Mouse (Mus musculus) G1E (cell line): ENCODE results near the gene Kcnk3. TPM values are rescaled to one million over a fixed set of nuclear protein-coding genes. Genes with fewer than 3 reads are reported as not detected.

ENCODE experiments used
- ATAC-seq: 2 replicates; pipeline ENCODE4 v1.8.0; 2016; ENCODE audit warnings: mild to moderate bottlenecking; ENCODE audit not compliant: insufficient number of reproducible peaks, poor library complexity, low FRiP score, severe bottlenecking; ENCODE audit errors: extremely low read depth
- DNase-seq: peaks from one replicate; pipeline ENCODE4 v3.0.0; 2012; ENCODE audit warnings: low spot score
- H3K27me3 ChIP-seq: 2 replicates; pipeline ENCODE4 v1.6.1; 2012; ENCODE audit warnings: mild to moderate bottlenecking, low read length, inconsistent platforms; ENCODE audit not compliant: insufficient read depth
- H3K36me3 ChIP-seq: replicated peaks from 2 replicates; pipeline ENCODE3; 2012; ENCODE audit warnings: mild to moderate bottlenecking, inconsistent platforms
- H3K4me1 ChIP-seq: 2 replicates; pipeline ENCODE4 v1.6.1; 2012; ENCODE audit warnings: low read depth, low read length, inconsistent platforms, mixed read lengths; ENCODE audit not compliant: insufficient read depth
- H3K4me3 ChIP-seq: 2 replicates; pipeline ENCODE4 v1.5.1; 2012; ENCODE audit warnings: low read depth, mild to moderate bottlenecking, inconsistent platforms, low read length, moderate library complexity, mixed read lengths
- H3K9me3 ChIP-seq: replicated peaks from 2 replicates; pipeline ENCODE4 v1.6.1; 2012; ENCODE audit warnings: inconsistent platforms
- CTCF ChIP-seq: IDR thresholded peaks from 2 replicates; pipeline ENCODE4 v1.5.1; 2012; ENCODE audit warnings: low read depth, low read length, inconsistent platforms, mixed read lengths
- GATA1 ChIP-seq: IDR thresholded peaks from 2 replicates; pipeline ENCODE4 v1.6.1; 2012; ENCODE audit warnings: borderline replicate concordance, low read length, inconsistent platforms, mixed read lengths
- GATA2 ChIP-seq: IDR thresholded peaks from 2 replicates; pipeline ENCODE4 v1.6.1; 2012; ENCODE audit warnings: low read depth, low read length, inconsistent platforms, borderline replicate concordance
- POLR2AphosphoS5 ChIP-seq: IDR thresholded peaks from 2 replicates; pipeline ENCODE4 v1.6.1; 2012; ENCODE audit warnings: low read depth, low read length, inconsistent platforms; ENCODE audit not compliant: insufficient replicate concordance
- TAL1 ChIP-seq: conservative IDR thresholded peaks from 2 replicates; pipeline ENCODE4 v1.6.1; 2012; ENCODE audit warnings: low read depth, low read length, inconsistent platforms, mixed read lengths
- polyA plus RNA-seq: library from polyadenylated mRNA; stranded (reverse); fragments of >175 nt; gene quantifications from 2 replicates; pipeline ENCODE4 v1.2.3, GENCODE M21; 2012
- total RNA-seq, 2 experiments: library from RNA; stranded (forward) in 1 of 2; stranded (reverse) in 1 of 2; fragments of 200-1000 nt in 1 of 2; fragments of >200 nt in 1 of 2; fragmentation: Nextera tagmentation in 1 of 2; gene quantifications; 2 replicates each; pipeline ENCODE4 v1.2.3; 2014 to 2017

Kcnk3 gene
- total and polyA plus RNA-seq, 3 experiments, result 0.16 TPM; not detected in 2

GRCm38 (mm10) chr5:30553936-30554335 lies 34.0 kb upstream of the Kcnk3 start:
- H3K36me3 ChIP-seq, result no peaks in the 10 kb centered on the region
- TF ChIP-seq POLR2AphosphoS5 (no peak), GATA1 (no peak), CTCF (no peak), GATA2 (no peak), TAL1 (no peak)
- ATAC-seq (no peak), DNase-seq (no peak)
- no peaks in the 10 kb centered on the region for H3K9me3 ChIP-seq
- H3K4me1 ChIP-seq, result no peaks in the 10 kb centered on the region
- no peak overlapping the region for H3K4me3 ChIP-seq
- peaks cover 2% of the 10 kb centered on the region; the same call in 1 of the 2 replicates for H3K27me3 ChIP-seq

GRCm38 (mm10) chr5:30554981-30555380 lies 33.0 kb upstream of the Kcnk3 start:
- no peak for TF ChIP-seq GATA2
- no peak for TF ChIP-seq POLR2AphosphoS5
- no peak for TF ChIP-seq GATA1
- no peak for TF ChIP-seq CTCF
- no peak for TF ChIP-seq TAL1
- Histone ChIP-seq H3K4me1 (no peaks in the 10 kb centered on the region), H3K9me3 (no peaks in the 10 kb centered on the region), H3K4me3 (no peak overlapping the region), H3K27me3 (peaks cover 2% of the 10 kb centered on the region), H3K36me3 (no peaks in the 10 kb centered on the region)
- no peak for ATAC-seq
- DNase-seq, result no peak

GRCm38 (mm10) chr5:30556284-30556683 lies 31.7 kb upstream of the Kcnk3 start:
- TF ChIP-seq TAL1 (no peak), GATA1 (no peak), GATA2 (no peak), CTCF (no peak), POLR2AphosphoS5 (no peak)
- Histone ChIP-seq H3K36me3 (no peaks in the 10 kb centered on the region), H3K9me3 (no peaks in the 10 kb centered on the region), H3K27me3 (peaks cover under 1% of the 10 kb centered on the region), H3K4me1 (no peaks in the 10 kb centered on the region), H3K4me3 (no peak overlapping the region)
- ATAC-seq (no peak), DNase-seq (no peak)

- ATAC-seq (no peak), DNase-seq (no peak)
- no peaks in the 10 kb centered on the region for H3K9me3 ChIP-seq
- H3K4me3 ChIP-seq, result no peak overlapping the region
- TF ChIP-seq GATA2 (no peak), TAL1 (no peak), GATA1 (no peak), CTCF (no peak), POLR2AphosphoS5 (no peak)
- H3K4me1 ChIP-seq, result no peaks in the 10 kb centered on the region
- H3K27me3 ChIP-seq, result peaks cover 3% of the 10 kb centered on the region; the same call in 1 of the 2 replicates
- no peaks in the 10 kb centered on the region for H3K36me3 ChIP-seq
Observed at GRCm38 (mm10) chr5:30559421-30559820, 28.5 kb upstream of the Kcnk3 start.

- H3K9me3 ChIP-seq, result no peaks in the 10 kb centered on the region
- H3K27me3 ChIP-seq, result peaks cover 3% of the 10 kb centered on the region; the same call in 1 of the 2 replicates
- H3K36me3 ChIP-seq, result no peaks in the 10 kb centered on the region
- no peaks in the 10 kb centered on the region for H3K4me1 ChIP-seq
- DNase-seq (no peak), ATAC-seq (no peak)
- no peak overlapping the region for H3K4me3 ChIP-seq
- TF ChIP-seq GATA2, result no peak
- no peak for TF ChIP-seq GATA1
- no peak for TF ChIP-seq CTCF
- no peak for TF ChIP-seq POLR2AphosphoS5
- no peak for TF ChIP-seq TAL1
Observed at GRCm38 (mm10) chr5:30559986-30560493, 27.9 kb upstream of the Kcnk3 start.

- Histone ChIP-seq H3K27me3 (peaks cover 2% of the 10 kb centered on the region; the same call in 1 of the 2 replicates), H3K4me3 (no peak overlapping the region), H3K4me1 (no peaks in the 10 kb centered on the region), H3K9me3 (no peaks in the 10 kb centered on the region), H3K36me3 (no peaks in the 10 kb centered on the region)
- DNase-seq (no peak), ATAC-seq (no peak)
- TF ChIP-seq GATA2, result no peak
- TF ChIP-seq POLR2AphosphoS5, result no peak
- no peak for TF ChIP-seq GATA1
- no peak for TF ChIP-seq TAL1
- TF ChIP-seq CTCF, result no peak
Observed at GRCm38 (mm10) chr5:30568479-30568878, 19.5 kb upstream of the Kcnk3 start.
